Mouse (Mus musculus) lung, embryonic 14.5 days (tissue): ENCODE data around the gene Dnaja2. TPM values are rescaled to one million over a fixed set of nuclear protein-coding genes. Genes with fewer than 3 reads are reported as not detected.
A peak's percentile ranks its signal among the peaks of the same experiment; 100 is the strongest.

Experiments used
- ATAC-seq: fragments of 200-750 bp; cut with Nextera tagmentation; 2 replicates; pipeline ENCODE4 v1.8.0; 2017; ENCODE audit warnings: mild to moderate bottlenecking, moderate TSS enrichment, moderate library complexity; ENCODE audit not compliant: insufficient read depth
- DNase-seq: peaks from one replicate; pipeline ENCODE4 v3.0.0-alpha.2; 2015
- H3K27ac ChIP-seq: fragments of 300-500 bp; sonication (generic); 2 replicates; pipeline ENCODE4 v1.5.1; 2014; ENCODE audit warnings: low read depth, mild to moderate bottlenecking, moderate library complexity
- H3K27me3 ChIP-seq: fragments of 300-500 bp; sonication (generic); 2 replicates; pipeline ENCODE4 v1.6.1; 2014; ENCODE audit warnings: low read length, control low read depth; ENCODE audit not compliant: insufficient read depth
- H3K36me3 ChIP-seq: fragments of 300-500 bp; sonication (generic); 2 replicates; pipeline ENCODE4 v1.6.1; 2014; ENCODE audit warnings: control low read depth; ENCODE audit not compliant: insufficient read depth
- H3K4me1 ChIP-seq: fragments of 300-500 bp; sonication (generic); 2 replicates; pipeline ENCODE4 v1.6.1; 2014; ENCODE audit warnings: antibody characterized with exemption, control low read depth; ENCODE audit not compliant: insufficient read depth
- H3K4me2 ChIP-seq: fragments of 300-500 bp; sonication (generic); 2 replicates; pipeline ENCODE4 v1.6.1; 2014; ENCODE audit warnings: mild to moderate bottlenecking
- H3K4me3 ChIP-seq: fragments of 300-500 bp; sonication (generic); 2 replicates; pipeline ENCODE4 v1.5.1; 2014; ENCODE audit warnings: low read depth, low read length
- H3K9ac ChIP-seq: fragments of 300-500 bp; sonication (generic); 2 replicates; pipeline ENCODE4 v1.6.1; 2014
- H3K9me3 ChIP-seq: fragments of 300-500 bp; sonication (generic); 2 replicates; pipeline ENCODE4 v1.6.1; 2016; ENCODE audit warnings: low read depth, low read length, control low read depth
- CTCF ChIP-seq: IDR thresholded peaks from 2 replicates; pipeline ENCODE4 v1.5.1; 2016; ENCODE audit warnings: antibody characterized with exemption, low read depth
- WGBS: fragments of 180-500 bp; shearing (Covaris S2); extraction: QIAGEN DNeasy Blood & Tissue Kit; methylation state at CpG from one replicate; pipeline ENCODE4 v1.1.7; 2014; 5-methylcytosine and 5-hydroxymethylcytosine counted together
- polyA plus RNA-seq: library from polyadenylated mRNA; unstranded; fragments of >200 nt; fragmentation: Nextera tagmentation; extraction: Ambion mirVana; gene quantifications from 2 replicates; pipeline ENCODE4 v1.2.1, GENCODE M21; 2014

Dnaja2 gene
- polyA plus RNA-seq, 1 experiment from 2014 or later: 163 TPM

DNA sequence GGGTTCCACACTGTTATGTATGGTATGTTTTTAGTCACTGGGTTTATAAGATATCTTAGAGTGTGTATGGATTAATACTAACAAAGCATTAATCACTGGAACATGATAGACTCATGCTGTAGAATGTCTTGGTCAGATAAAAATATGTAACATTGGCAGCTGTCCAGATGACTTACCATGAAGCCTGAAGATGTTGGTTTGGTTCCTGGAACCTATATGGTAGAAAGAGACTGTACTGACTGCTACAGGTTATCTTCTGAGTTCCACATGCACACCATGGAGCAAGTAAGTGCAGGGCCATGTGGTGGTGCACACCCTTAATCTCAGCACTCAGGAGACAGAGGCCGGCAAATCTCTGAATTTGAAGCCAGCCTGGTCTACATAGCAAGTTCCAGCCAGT, 24.4 kb downstream of the Dnaja2 start:
- H3K27me3 ChIP-seq: no peaks in the 10 kb centered on the region
- no peak for TF ChIP-seq CTCF
- 94% methylated on average over 1 of the region's 1 CpGs for WGBS
- H3K4me1 ChIP-seq: no peaks in the 10 kb centered on the region
- H3K36me3 ChIP-seq: peaks cover 28% of the 10 kb centered on the region
- no peak overlapping the region for H3K4me3 ChIP-seq
- ATAC-seq: no peak
- no peak overlapping the region for H3K4me2 ChIP-seq
- H3K9ac ChIP-seq: no peak overlapping the region
- no peak overlapping the region for H3K27ac ChIP-seq
- DNase-seq: no peak
- no peaks in the 10 kb centered on the region for H3K9me3 ChIP-seq

DNA sequence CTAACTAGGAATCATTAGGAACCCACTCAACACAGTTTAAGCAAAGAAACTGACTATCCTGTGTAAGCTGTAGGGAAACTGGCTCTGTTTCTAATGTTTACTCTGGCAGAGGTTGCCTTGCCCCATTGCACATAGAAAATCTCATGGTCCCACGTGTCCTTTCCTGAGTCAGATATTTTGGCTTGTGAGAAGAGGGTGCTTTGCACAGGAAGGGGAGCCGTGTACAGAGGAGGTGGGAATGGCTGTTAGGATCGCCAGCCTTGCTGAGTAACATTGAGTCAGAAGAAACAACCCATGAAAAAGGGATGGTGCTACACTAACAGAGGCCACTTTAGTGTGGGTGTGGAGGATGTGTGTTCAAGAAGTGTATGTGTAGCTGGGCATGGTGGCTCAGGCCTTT, 26.2 kb downstream of the Dnaja2 start:
- Histone ChIP-seq H3K27ac (no peak overlapping the region), H3K4me3 (no peak overlapping the region), H3K9me3 (no peaks in the 10 kb centered on the region), H3K9ac (no peak overlapping the region), H3K4me1 (no peaks in the 10 kb centered on the region), H3K4me2 (no peak overlapping the region), H3K36me3 (peaks cover 23% of the 10 kb centered on the region), H3K27me3 (no peaks in the 10 kb centered on the region)
- ATAC-seq: no peak
- WGBS: 61% methylated on average over 3 of the region's 3 CpGs
- no peak for TF ChIP-seq CTCF
- DNase-seq: no peak

DNA sequence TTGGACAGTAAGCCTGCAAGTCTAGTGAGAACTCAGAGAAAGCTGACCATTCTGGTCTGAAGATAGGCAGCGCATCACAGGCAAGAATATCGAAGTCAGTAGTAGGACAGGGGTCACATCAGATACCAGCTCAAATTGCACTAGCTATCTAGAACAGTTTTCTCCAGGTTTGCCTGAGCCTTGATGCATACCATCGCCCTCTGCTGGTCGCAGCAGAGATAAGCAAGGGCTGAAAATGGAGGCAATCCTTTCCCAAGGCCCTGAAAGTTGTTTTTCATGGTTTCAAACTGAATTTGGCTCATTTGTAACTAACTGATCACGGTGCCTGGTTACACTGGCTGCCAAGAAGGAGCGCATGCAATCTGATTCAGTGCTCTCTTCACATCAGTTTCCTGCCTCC, 29.0 kb downstream of the Dnaja2 start:
- no peak overlapping the region for H3K4me3 ChIP-seq
- WGBS: 25% methylated on average over 6 of the region's 6 CpGs
- peak; percentile 91 for TF ChIP-seq CTCF
- ATAC-seq: no peak
- no peaks in the 10 kb centered on the region for H3K27me3 ChIP-seq
- no peaks in the 10 kb centered on the region for H3K4me1 ChIP-seq
- H3K9ac ChIP-seq: no peak overlapping the region
- H3K4me2 ChIP-seq: no peak overlapping the region
- no peak overlapping the region for H3K27ac ChIP-seq
- no peaks in the 10 kb centered on the region for H3K9me3 ChIP-seq
- peaks cover 38% of the 10 kb centered on the region for H3K36me3 ChIP-seq
- DNase-seq: peak; percentile 82

DNA sequence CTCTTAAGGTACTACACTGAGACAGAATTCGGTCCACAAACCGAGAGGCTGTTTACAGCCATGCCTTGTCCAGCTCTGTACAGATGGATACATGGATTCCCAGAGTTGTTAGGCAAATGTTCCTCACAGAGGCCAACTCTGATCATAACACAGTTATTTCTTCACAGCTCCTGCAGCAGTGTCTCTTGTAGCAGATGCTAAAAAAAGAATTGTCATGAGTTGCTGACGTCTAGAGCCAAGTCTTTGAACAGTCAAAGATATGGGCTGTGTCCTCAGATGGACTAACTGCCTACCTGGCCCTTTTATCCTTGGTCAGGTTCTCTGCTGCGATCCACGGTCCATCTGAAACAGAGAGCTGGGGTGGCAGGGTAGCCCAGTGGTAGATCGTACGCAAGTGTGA, 31.1 kb downstream of the Dnaja2 start:
- Histone ChIP-seq H3K4me1 (no peaks in the 10 kb centered on the region), H3K9ac (no peak overlapping the region), H3K36me3 (peaks cover 45% of the 10 kb centered on the region), H3K27ac (no peak overlapping the region), H3K27me3 (no peaks in the 10 kb centered on the region), H3K9me3 (no peaks in the 10 kb centered on the region), H3K4me3 (no peak overlapping the region), H3K4me2 (no peak overlapping the region)
- DNase-seq (no peak), ATAC-seq (no peak)
- no peak for TF ChIP-seq CTCF
- 91% methylated on average over 7 of the region's 7 CpGs for WGBS

DNA sequence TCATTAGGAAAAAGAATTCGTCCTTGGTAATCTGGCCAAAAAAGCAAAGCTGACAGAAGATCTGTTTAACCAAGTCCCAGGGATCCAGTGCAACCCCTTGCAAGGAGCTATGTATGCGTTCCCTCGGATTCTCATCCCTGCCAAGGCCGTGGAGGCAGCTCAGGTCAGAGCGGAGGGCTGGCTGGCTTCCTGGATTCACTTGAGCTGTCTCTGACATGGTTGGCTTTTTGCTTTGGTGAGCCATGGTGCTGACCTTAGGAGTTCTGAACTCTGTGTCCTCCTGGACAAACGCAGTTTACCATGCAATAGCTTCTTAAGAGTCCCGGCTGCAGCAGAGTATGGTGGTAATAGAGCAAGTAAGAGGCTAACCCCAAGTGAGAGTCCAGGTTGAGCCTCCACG, 33.8 kb downstream of the Dnaja2 start:
- Histone ChIP-seq H3K4me2 (no peak overlapping the region), H3K9ac (no peak overlapping the region), H3K9me3 (no peaks in the 10 kb centered on the region), H3K27ac (no peak overlapping the region), H3K36me3 (peaks cover 53% of the 10 kb centered on the region), H3K4me1 (no peaks in the 10 kb centered on the region), H3K4me3 (no peak overlapping the region), H3K27me3 (no peaks in the 10 kb centered on the region)
- WGBS: 88% methylated on average over 8 of the region's 8 CpGs
- ATAC-seq (no peak), DNase-seq (no peak)
- no peak for TF ChIP-seq CTCF

DNA sequence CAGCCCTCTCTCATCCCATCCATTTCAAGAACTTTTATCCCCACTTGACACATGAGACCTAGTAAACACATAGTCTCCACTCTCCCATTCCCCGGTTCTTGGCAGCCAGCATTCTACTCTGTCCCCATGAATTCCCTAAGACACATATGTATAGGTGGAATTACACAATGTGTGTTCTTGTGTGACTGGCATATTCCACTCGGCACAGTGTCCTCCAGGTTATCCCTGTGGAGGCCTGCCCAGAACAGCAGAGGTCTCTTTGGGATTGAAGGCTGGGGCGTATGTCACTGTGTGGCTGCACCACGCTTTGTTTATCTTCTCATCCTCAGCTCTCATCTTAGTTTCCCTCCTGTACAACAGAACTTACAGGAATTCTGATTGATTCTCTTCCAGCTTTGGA, 34.6 kb downstream of the Dnaja2 start:
- H3K4me3 ChIP-seq: no peak overlapping the region
- H3K4me2 ChIP-seq: no peak overlapping the region
- H3K36me3 ChIP-seq: peaks cover 58% of the 10 kb centered on the region
- ATAC-seq: no peak
- no peaks in the 10 kb centered on the region for H3K27me3 ChIP-seq
- no peak overlapping the region for H3K9ac ChIP-seq
- 87% methylated on average over 4 of the region's 4 CpGs for WGBS
- H3K27ac ChIP-seq: no peak overlapping the region
- no peaks in the 10 kb centered on the region for H3K4me1 ChIP-seq
- DNase-seq: no peak
- TF ChIP-seq CTCF: no peak
- H3K9me3 ChIP-seq: no peaks in the 10 kb centered on the region

DNA sequence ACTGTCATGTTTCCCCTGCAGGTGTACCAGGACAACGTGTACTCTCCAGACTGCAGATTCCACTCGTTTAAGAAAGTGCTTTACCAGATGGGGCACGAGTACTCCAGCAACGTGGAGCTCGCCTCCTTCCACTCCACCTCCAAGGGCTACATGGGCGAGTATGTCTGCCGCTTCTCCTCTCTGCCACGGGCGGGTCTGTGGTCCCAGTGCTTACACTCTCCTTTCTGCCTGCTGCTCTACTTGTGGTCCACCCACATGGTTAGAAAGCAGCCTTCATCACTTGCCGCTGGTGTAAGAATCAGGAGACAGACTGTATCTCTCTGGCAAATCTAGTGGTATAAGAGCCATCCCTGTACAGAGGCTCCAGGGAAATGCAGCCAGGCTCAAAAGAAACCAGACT, 37.2 kb downstream of the Dnaja2 start:
- no peak for TF ChIP-seq CTCF
- WGBS: 85% methylated on average over 10 of the region's 10 CpGs
- no peak overlapping the region for H3K9ac ChIP-seq
- no peaks in the 10 kb centered on the region for H3K4me1 ChIP-seq
- no peaks in the 10 kb centered on the region for H3K27me3 ChIP-seq
- H3K4me3 ChIP-seq: no peak overlapping the region
- no peaks in the 10 kb centered on the region for H3K9me3 ChIP-seq
- no peak overlapping the region for H3K27ac ChIP-seq
- H3K36me3 ChIP-seq: peaks cover 63% of the 10 kb centered on the region
- no peak for DNase-seq
- no peak overlapping the region for H3K4me2 ChIP-seq
- ATAC-seq: no peak

DNA sequence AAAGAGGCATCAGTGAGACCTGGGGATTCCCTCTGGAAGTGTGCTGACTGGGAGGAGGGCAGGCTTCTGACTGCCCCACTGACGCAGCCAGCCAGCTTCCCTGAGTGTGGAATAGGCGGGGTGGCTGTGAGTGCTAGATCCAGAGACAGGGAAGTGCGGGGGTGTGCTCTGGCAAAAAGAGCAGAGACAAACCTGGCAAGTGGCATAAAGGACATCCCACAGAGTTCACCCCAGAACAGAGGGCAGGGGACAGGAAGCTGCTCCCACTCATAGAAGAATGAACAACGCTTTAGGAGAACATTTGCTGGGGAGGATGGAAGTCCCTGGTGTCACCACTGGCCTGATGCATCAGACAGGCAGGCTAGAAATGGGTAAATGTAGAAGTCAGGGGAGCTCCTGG, 37.8 kb downstream of the Dnaja2 start:
- Histone ChIP-seq H3K4me3 (no peak overlapping the region), H3K4me2 (no peak overlapping the region), H3K9me3 (no peaks in the 10 kb centered on the region), H3K27me3 (no peaks in the 10 kb centered on the region), H3K27ac (no peak overlapping the region), H3K9ac (no peak overlapping the region), H3K36me3 (peaks cover 61% of the 10 kb centered on the region), H3K4me1 (no peaks in the 10 kb centered on the region)
- no peak for DNase-seq
- no peak for TF ChIP-seq CTCF
- 76% methylated on average over 4 of the region's 4 CpGs for WGBS
- ATAC-seq: no peak
